16 mouse cellular contexts compared by ENCODE assay signal in the genomic region with DNA sequence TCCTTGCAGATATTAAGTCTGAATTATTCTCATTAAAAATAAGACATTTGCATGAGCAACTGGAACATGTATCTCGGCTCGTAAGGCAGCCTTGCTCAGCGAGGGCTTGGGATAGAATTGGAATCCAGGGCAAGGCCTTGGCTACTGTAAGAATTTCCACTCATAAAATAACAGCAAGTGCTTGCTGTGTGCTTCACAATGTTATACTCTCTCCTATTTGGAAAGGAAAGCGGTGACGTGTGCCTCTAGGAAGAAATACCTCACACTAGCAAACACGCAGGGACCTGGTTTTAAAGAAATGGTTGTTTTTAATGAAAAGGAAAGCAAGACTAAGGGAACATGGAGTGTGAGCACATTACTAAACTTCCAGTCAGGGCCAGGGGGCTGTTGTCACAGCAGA.
"Had no signal": no experiment of that assay in that cellular context is flagged by ENCODE, and none has a peak within 500 bp of the region (broad histone marks: within the 10 kb centered on the region; RNA-seq: fewer than 3 reads in every experiment).

No protein-coding gene starts in this region.

- H3K4me2 ChIP-seq: lung, embryonic 14.5 days; midbrain, embryonic 11.5 days; midbrain, embryonic 13.5 days; midbrain, embryonic 15.5 days; neural tube, embryonic 12.5 days; stomach, embryonic 15.5 days had no signal

- H3K4me1 ChIP-seq: midbrain, embryonic 13.5 days; midbrain, embryonic 15.5 days; neural tube, embryonic 12.5 days; stomach, embryonic 15.5 days had no signal

- H3K9me3 ChIP-seq: midbrain, embryonic 13.5 days; midbrain, embryonic 15.5 days; stomach, embryonic 15.5 days had no signal

- ATAC-seq: midbrain, embryonic 13.5 days; midbrain, embryonic 15.5 days had no signal

- H3K27ac ChIP-seq: macrophage; midbrain, embryonic 13.5 days; midbrain, embryonic 15.5 days; neural tube, embryonic 12.5 days; stomach, embryonic 15.5 days; stomach, postnatal 0 days had no signal

- H3K36me3 ChIP-seq: midbrain, embryonic 13.5 days; midbrain, embryonic 15.5 days; neural tube, embryonic 12.5 days; stomach, embryonic 15.5 days had no signal

- DNase-seq: lung, adult 18-20 months; lung, embryonic 14.5 days; lung, postnatal 14 days; lung, postnatal 36 days; right cerebral cortex, postnatal 14 days; thymus, adult 2 months; thymus, postnatal 25 days; thymus, postnatal 4 days had no signal

- H3K9ac ChIP-seq: lung, embryonic 14.5 days; midbrain, embryonic 13.5 days; midbrain, embryonic 15.5 days; neural tube, embryonic 12.5 days; stomach, embryonic 15.5 days had no signal

- H3K4me3 ChIP-seq: megakaryocyte, embryonic 14.5 days; midbrain, embryonic 13.5 days; midbrain, embryonic 15.5 days; neural tube, embryonic 12.5 days; stomach, embryonic 15.5 days had no signal

- H3K27me3 ChIP-seq: midbrain, embryonic 13.5 days; midbrain, embryonic 15.5 days; neural tube, embryonic 12.5 days; stomach, embryonic 15.5 days had no signal
